Mouse (Mus musculus) gastrocnemius, adult 2 months (tissue): ENCODE measurements around the gene Clasp1. TPM values are rescaled to one million over a fixed set of nuclear protein-coding genes. Genes with fewer than 3 reads are reported as not detected.
A peak's percentile ranks its signal among the peaks of the same experiment; 100 is the strongest.
"Not testable (repeated sequence)": the region's sequence is repeated elsewhere in the genome, so short reads cannot be mapped to it uniquely, and the experiment has no call there.

Experiments
- DNase-seq: peaks from one replicate; pipeline ENCODE4 v3.0.0; 2022
- H3K27ac ChIP-seq: fragments of 200-600 bp; 2 replicates; pipeline ENCODE4 v1.8.1; 2022; ENCODE audit warnings: mild to moderate bottlenecking
- H3K4me3 ChIP-seq: fragments of 200-600 bp; 2 replicates; pipeline ENCODE4 v1.8.1; 2022; ENCODE audit warnings: mild to moderate bottlenecking, moderate library complexity
- CTCF ChIP-seq: fragments of 200-600 bp; IDR thresholded peaks from 2 replicates; pipeline ENCODE4 v1.8.1; 2022; ENCODE audit warnings: antibody characterized with exemption, mild to moderate bottlenecking, moderate library complexity
- intact Hi-C: fragments of 180-260 bp; cut with DNase I; formaldehyde crosslinking; loops from one replicate; pipeline ENCODE4 v1.15.1; 2025
- total RNA-seq, 2 experiments: library from RNA; stranded (reverse); gene quantifications; 2 replicates each; pipeline ENCODE4 v1.2.3; 2021

Clasp1 gene
- total RNA-seq, 2 experiments from 2014 or later: 45.9 to 50.5 TPM

DNA sequence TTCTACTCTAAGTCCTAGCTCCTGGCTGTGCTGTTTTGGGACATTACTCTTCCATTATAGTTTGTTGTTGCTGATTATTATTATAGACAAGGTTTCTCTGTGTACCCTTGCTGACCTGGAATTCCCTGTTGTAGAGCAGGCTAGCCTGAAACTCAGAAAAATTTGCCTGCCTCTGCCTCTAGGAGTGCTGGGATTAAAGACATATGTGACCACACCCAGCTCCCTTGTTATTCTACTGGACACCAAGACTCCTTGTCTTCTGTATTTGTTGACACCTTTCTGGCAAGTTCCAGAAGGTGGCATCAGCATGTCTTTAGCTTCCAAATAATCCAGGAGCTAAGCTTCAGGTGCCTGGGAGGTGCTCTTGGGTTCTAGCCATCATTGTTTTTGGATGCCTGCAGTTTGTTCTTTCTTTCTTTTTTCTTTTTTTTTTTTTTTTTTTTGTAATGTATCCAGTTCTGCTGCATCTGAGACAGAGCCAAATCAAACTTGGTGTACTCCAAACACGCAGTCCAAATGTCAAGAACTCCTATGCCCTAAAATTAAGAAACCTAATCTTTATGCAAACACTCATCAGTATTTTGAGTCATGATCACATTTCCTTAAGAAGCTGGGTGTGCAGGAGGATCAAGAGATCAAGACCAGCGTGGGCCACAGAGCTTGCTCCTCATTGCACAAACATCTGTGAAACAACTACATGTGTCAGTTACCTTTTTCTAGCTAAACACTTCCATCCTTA, 208.8 kb downstream of the Clasp1 start:
- H3K4me3 ChIP-seq: no peak overlapping the region
- no peak overlapping the region for H3K27ac ChIP-seq
- TF ChIP-seq CTCF: no peak
- DNase-seq: no peak
- intact Hi-C loops: no loop called here

DNA sequence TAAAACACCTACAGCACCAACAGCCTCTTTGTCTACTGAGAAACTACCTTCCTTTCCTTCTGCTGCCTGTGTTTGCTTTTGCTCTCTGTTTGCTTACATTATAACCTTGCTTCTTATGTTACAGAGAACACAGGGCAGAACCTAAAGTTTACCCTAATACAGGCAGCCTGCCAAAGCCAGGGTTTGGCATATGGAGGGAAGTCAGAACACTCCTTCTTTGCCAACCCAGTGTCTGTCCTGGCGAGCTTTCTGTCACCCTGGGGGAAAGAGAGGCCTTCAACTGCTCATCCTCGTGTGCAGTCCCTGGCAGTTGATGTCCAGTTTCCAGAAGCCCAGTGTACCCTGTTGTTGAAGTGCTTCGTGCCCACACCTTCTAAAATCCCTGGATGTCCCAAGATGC, 209.5 kb downstream of the Clasp1 start:
- intact Hi-C loops: no loop called here
- no peak for TF ChIP-seq CTCF
- no peak for DNase-seq
- Histone ChIP-seq H3K27ac (no peak overlapping the region), H3K4me3 (no peak overlapping the region)

DNA sequence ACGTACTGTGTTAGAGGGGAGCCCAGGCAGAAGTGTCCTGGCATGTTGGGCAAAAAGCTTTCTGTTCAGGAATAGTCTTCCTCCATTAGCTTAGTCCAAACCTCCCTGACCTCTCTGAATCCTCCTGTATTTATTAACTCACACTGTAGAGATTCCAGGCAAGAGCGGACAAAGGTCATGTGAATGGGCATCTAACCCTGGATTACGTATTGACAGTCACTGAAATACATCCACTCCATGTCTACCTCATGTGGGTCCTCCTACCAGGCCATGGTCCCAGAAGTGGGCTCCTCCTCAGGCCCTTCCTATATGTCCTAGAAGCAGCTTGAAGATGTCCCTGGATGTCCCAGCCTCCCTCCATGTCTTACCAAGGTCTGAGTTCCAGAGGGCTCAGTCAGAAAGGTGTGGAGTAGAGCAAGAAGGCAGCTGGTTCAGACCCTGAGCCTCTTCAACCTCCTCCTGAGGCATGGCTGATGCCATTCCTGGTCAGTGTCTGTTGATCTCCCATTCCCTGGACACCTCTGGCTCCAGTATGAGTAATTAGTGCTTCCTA, 224.8 kb downstream of the Clasp1 start:
- no peak for TF ChIP-seq CTCF

DNA sequence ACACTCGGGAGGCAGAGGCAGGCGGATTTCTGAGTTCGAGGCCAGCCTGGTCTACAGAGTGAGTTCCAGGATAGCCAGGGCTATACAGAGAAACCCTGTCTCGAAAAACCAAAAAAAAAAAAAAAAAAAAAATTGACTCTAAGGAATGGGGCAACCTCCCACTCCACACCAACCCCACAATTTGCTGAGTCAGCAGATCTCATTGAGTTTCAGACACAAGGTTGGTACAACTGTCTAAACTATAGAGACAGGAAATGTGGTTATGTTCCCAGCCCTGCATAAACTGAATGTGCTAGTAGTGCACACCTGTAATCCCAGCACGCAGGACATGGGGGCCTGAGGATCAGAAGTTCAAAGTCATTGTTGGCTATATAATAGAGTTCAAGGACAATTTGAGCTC, 232.2 kb downstream of the Clasp1 start:
- DNase-seq, intact Hi-C loops, H3K4me3 ChIP-seq, H3K27ac ChIP-seq: not testable (repeated sequence)

More for the DNA sequence above, 224.8 kb downstream of the Clasp1 start:
- no peak for DNase-seq
- no peak overlapping the region for H3K4me3 ChIP-seq
- no peak overlapping the region for H3K27ac ChIP-seq
- intact Hi-C loops: no loop called here

DNA sequence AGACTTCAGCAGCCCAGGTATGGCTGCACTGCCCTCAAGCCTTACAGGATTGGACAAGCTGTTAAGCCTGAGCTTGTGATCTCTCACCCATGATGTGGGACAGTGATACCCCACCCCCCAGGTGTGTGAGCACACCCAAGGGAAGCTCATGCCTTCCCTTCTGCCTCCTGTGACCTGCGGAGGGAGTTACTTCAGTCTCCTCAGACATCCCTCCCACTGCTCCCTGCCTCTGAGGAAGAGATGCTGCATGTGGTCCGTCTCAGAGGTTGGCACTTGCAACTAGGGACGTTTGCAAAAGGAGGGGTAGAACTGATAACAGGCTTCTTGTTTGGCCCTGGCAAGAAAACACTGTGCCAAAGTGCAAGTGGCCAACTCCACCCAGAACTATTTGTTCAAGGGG, 234.0 kb downstream of the Clasp1 start:
- Histone ChIP-seq H3K4me3 (no peak overlapping the region), H3K27ac (no peak overlapping the region)
- no peak for TF ChIP-seq CTCF
- intact Hi-C loops: no loop called here
- no peak for DNase-seq

DNA sequence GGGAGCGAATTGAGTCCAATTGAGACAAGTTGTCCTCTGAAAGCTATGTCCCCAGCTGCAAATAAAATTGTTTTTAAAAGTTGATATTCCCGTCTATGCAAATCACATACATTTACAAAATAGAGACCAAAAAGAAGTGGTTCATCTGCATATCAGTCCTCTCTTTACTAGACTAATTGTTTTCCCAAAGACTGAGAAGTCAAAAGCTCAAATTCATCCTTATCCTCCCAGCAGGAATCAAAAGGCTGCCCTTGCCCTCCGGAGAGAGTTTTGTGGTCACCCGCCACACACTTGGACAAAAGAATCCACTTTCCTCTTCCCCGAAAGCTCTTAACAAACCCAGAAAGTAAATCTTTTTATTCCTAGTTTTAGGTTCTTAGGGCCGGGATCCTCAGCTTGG, 236.6 kb downstream of the Clasp1 start:
- H3K4me3 ChIP-seq: no peak overlapping the region
- no peak for TF ChIP-seq CTCF
- DNase-seq: no peak
- H3K27ac ChIP-seq: no peak overlapping the region
- intact Hi-C loops: no loop called here

- Histone ChIP-seq H3K4me3 (no peak overlapping the region), H3K27ac (no peak overlapping the region)
- DNase-seq: no peak
- intact Hi-C loops: no loop called here
- TF ChIP-seq CTCF: no peak
Measured at GRCm38 (mm10) chr1:118625921-118626320, 237.1 kb downstream of the Clasp1 start.

GRCm38 (mm10) chr1:118626452-118626851, 237.6 kb downstream of the Clasp1 start:
- intact Hi-C loops: no loop called here
- no peak for DNase-seq
- TF ChIP-seq CTCF: no peak
- Histone ChIP-seq H3K27ac (no peak overlapping the region), H3K4me3 (no peak overlapping the region)

DNA sequence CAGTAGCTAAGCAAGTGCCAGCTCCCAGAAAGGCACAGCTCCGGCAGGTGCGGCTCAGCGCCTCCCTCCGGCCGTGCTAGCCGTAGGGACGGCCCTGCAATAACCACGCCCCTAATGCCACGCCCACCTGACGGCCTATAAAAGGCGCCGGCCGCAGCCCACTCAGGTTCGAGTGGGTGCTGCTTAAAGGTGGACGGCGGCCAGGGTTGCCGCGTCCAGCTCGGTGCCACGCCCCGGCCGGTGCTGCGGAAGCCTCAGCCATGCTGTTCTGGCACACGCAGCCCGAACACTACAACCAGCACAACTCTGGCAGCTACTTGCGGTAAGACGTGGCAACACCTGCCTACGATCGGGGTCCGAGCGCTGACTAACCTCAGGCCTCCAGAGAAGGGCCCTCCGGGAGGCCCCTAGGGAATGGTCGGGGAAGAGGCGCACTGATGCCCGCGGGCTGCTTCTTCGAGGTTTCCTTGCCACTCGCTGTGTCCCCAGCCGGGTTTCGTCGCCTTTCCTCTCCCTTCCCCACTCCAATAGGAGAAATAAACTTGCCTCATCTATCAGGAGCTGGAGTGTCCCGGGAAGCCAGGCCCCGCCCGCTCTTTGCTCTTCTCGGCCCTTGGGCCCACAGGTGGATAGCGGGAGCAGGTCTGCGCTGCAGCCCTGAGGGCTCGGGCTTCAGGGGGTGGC, 239.1 kb downstream of the Clasp1 start, which contains the start of gene Tfcp2l1:
Gene Tfcp2l1 (plus strand): TSS at position 165 of the 684 bp plus-strand sequence.
- H3K27ac ChIP-seq: peak within 1 kb of the TSS; percentile 71
- intact Hi-C loops: no loop called here
- peak within 1 kb of the TSS; percentile 82 for H3K4me3 ChIP-seq
- DNase-seq: peak; percentile 92
- peak; percentile 44 for TF ChIP-seq CTCF

DNA sequence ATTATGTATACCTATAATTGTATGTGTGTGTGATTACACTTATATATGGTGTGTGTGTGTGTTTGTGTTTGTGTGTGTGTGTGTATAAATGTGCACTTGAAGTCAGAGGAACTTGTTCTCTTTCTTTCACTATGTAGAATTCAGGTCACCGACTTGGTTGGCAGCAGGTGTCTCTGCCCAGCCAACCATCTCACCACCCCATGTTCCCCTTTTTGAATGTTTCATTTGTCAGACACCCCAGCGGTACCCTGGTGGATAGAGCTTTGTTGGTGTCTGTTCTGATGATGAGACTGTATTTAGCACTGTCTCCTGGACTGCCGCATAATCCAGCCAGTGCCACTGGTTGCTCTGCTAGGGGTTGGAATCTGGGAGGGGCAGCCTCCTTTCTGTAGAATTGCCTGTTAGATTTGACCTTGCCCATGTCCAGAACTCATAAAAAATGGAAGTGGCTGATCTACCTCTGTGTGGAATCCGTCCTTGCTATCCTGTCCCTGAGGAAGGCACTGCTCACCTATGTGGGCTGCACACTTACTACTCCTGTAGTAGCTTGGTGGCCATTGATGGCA, 244.6 kb downstream of the Clasp1 start:
- DNase-seq: no peak
- Histone ChIP-seq H3K27ac (no peak overlapping the region), H3K4me3 (no peak overlapping the region)
- intact Hi-C loops: no loop called here
- no peak for TF ChIP-seq CTCF

DNA sequence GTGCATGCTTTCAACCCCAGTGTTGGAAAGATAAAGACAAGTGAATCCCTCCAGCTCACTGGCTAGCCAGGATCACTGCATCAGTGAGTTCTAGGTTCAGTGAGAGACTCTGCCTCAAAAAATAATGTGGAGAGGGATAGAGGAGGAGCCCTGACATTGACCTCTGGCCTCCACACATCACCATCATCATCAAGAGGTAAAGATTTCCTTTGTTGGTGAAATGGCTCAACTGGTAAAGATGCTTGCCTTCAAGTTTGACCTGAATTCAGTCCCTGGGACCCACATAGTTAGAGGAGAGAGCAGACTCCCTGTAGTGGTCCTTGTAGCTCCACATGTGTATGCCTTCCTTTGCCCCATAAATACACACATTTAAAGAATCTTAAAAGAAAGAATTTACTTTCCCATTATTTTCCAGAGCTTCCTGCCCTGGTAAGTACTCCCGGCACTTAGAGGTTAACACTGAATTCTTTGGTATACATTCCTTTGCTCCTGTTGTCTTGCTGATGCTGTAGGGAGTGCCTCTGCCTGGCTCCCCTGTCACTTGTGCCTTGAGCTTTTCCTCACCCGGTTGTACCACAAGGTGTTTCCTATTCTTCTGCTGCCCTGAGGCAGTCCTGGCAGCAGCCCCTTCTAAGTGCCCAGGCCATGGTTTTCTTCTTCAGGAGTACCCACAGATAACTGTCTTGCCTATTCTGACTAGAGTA, 253.6 kb downstream of the Clasp1 start:
- H3K27ac ChIP-seq: peak overlapping the region; percentile 82
- DNase-seq: no peak
- no peak for TF ChIP-seq CTCF
- H3K4me3 ChIP-seq: no peak overlapping the region
- intact Hi-C loops: no loop called here

GRCm38 (mm10) chr1:118643138-118643979, 254.5 kb downstream of the Clasp1 start:
- H3K27ac ChIP-seq: peak overlapping the region; percentile 82
- no peak overlapping the region for H3K4me3 ChIP-seq
- peak; percentile 75 for DNase-seq
- no peak for TF ChIP-seq CTCF
- intact Hi-C loops: no loop called here
